Mouse (Mus musculus): ENCODE data around the gene Ptms.

DNA sequence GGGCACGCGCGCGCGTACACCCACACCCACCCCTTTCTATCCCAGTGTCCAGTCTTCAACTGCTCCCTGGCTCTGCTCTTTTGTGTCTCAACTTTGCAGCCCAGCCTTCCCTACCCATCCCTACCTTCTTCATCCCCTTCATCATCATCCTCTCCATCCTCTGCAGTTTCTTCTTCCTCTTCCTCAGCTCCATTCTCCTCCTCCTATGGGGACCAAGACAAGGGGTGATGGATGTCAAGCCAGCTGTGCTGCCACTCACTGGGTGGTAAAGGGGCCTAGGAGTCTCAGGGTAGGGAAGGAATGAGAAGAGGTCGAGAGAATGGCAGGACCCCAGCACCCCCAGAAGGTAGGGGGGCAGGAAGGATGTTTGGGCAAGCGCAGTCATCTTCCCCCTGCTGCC is 5.4 kb downstream of the Ptms start:
- TF ChIP-seq MYOG (IDR thresholded peaks at IDR 0.05; ENCODE audit: control insufficient read depth in 1 of 3, insufficient read depth in 1 of 3, insufficient read length in 2 of 3, low read depth in 2 of 3) (no peak), MAX (IDR thresholded peaks at IDR 0.05; ENCODE audit: low read depth) (no peak), POLR2A (IDR thresholded peaks at IDR 0.05; ENCODE audit: insufficient read length, low read depth) (no peak), USF1 (IDR thresholded peaks at IDR 0.05; ENCODE audit: low read depth) (no peak), E2F4 (IDR thresholded peaks at IDR 0.05; ENCODE audit: insufficient read depth) (no peak), CEBPB (IDR thresholded peaks at IDR 0.05; ENCODE audit: insufficient read depth, poor library complexity, severe bottlenecking) (no peak), MYOD1 (IDR thresholded peaks at IDR 0.05; ENCODE audit: control insufficient read depth in 1 of 3, insufficient read length in 2 of 3, low read depth in 2 of 3) (no peak), TCF12 (IDR thresholded peaks at IDR 0.05; ENCODE audit: insufficient read depth, poor library complexity, severe bottlenecking) (no peak)
